Mouse (Mus musculus) lung, postnatal 10 days (tissue): Measurements from ENCODE around the gene Znrf1.

Source experiments
- DNase-seq: peaks from one replicate; pipeline ENCODE4 v3.0.0; 2021

Gene Znrf1

DNA sequence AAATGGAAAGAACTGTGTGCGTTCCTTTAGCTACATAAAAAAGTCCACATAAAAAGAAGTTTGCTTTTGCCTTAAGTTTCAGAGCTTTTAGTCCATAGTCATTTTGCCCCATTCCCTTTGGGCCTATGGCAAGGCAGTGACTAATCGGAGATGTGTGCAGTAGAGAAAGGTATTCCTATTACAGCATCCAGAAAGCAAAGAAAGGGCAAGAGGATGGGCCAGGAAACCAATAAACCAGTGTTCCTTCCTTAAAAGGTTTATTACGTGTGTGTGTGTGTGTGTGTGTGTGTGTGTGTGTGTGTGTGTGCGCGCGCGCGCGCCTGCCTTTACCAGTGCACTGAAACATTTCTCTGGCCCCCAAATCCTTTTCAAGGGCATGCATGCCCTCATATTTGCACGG, 35.8 kb downstream of the Znrf1 start:
- no peak for DNase-seq

DNA sequence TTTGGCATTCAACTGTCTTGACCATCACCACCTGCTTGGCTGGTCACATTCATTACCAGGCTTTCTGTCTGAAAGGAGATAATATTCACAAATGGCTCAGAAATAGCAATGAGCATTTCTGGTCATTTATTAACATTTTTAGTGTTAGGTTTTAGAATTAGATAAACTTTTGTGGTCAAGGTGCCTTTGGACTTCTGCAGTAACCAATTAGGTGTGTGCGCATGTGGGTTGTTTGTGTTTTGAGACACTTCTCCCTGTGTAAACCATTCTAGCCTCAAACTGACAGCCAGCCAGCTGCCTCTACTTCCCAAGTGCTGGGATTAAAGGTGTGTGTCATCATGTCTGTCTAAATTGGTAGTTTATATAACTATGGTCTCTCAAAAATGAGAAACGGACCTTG, 36.5 kb downstream of the Znrf1 start:
- no peak for DNase-seq

DNA sequence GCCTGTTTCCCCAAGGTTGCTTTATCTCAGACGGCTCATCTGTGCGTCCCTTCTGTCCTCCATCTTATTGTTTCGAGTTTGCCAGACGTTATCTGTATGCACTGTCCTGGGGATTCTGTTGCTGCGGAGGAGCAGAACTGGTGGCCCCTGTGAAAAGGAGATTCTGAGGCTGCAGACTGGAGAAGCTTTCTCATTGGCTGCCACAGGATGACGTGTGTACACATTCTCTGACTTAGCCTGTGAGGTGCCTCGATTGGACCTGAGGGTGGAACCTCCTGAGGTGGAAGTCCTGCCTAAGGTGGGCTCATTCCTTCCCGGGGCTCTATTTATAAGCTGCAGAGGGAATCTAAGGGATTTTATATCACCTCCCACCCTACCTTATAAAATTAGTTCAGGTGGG, 37.7 kb downstream of the Znrf1 start:
- no peak for DNase-seq

DNA sequence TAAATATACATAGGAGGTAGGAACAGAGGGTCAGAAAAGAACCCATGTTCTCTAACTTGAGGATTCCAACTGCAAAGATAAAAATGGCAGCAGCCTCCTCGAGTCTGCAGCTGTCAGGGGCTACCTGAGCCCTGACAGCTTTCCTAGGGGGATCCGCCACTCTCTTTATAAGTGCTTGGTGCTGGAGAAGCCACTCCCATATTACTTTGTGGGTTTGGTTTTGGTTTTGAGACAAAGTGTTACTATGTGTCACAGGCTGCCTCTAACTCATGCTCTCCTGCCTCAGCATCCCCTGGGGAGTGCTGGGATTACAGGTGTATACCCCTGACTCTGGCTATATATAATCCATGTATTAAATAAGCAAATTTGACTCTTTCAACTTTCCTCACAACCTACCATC, 38.1 kb downstream of the Znrf1 start:
- no peak for DNase-seq

DNA sequence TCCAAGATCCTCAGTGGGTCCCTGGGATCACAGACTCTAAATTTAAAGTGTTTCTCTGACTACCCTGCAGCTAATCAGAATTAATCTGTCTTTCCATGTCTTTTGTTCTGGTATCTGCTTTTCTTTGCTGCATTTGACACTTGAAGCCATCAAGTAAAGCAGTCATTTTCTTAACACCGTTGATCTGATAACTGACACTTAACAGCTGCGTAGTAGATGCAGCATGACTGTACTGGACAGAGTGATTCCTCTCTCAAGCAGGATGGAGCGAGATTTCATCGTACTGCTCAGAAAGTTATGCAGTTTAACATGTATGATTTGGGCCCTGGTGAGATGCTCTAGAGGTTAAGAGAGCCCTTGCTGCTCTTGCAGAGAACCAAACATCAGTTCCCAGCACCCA, 39.6 kb downstream of the Znrf1 start:
- no peak for DNase-seq

DNA sequence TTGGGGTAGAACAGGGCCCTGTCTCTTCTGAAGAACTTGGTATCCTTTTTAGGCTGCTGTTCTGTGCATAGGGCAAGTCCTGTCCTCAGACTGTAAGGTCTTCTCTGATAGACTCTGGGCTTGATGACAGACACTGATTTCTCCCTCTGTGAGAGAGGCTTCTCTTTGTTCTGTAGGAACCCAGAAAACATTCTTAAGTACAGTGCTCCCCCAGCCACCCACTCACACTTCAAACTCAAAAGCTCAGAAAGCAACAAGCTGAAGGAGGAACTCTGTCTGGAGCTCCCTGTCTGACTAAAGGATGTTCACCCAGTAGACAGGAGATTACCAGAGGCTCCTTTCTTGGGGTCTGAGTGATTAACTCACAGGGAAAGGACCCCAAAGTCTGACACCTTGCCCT, 40.6 kb downstream of the Znrf1 start:
- no peak for DNase-seq

DNA sequence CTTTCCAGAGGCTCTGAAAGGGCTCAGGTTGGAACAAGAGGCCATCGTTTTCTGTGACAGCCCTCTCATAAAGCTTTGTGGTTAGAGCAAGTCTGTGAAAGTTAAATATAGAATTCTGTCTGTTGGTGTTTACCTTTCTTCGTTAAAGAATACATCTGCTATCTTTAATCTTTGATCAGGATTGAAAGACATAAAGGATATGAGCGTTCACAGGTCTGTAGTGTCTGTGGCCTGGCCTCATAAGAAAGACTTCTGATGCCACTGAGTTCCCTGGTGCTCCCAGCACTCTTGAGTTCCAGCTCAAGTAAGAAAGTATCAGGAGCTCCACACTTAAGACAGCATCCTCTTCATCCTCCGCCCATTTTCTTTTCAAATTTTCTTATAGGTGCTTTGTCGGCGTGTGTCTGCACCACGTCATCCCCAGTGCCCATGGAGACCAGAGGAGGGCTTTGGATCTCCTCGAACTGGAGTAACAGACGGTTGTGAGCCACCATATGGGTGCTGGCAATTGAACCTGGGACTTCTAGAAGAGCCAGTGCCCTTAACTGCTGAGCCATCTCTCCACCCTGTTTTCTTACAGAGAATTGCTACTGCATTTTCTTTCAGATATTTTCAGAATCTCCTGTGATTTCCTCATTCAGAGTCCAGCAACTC, 42.1 kb downstream of the Znrf1 start:
- DNase-seq: no peak

DNA sequence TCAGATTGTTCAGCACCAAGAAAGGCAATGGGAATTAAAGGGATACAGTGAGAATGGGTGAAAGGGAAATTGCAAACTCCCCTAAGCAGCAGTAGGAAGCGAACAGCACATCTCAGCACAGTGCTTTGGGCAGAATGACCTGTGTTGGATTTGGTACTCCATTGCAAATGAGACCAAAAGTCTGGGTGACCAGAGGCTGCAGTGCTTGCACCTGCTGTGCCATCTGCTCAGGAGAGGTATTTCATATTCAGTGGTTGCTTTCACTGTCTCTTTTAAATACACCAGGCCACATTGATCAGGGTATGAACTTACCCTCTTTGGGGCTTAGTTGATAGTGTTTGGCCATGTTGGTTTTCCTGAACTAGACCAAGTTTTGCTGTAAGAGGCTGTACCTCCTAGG, 43.4 kb downstream of the Znrf1 start:
- no peak for DNase-seq

DNA sequence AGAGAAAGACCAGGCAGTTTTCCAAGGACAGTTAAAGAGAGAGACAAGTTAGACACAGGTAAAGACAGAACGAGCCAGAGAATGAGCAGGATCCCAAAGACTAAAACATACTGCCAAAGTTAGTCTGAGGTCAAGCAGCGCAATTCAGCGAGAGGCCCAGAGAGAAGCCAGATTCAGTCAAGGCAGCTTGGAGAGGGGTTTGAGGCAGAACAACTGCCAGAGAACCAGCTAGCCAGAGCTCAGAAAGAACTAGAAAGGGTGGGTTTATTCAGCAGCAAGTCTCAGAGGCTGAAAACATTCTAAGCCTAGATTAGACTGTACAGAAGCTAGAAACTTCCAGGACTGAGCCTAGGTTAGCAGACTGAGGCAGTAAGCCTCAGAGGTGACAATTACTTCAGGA, 44.4 kb downstream of the Znrf1 start:
- peak; percentile 14 for DNase-seq

DNA sequence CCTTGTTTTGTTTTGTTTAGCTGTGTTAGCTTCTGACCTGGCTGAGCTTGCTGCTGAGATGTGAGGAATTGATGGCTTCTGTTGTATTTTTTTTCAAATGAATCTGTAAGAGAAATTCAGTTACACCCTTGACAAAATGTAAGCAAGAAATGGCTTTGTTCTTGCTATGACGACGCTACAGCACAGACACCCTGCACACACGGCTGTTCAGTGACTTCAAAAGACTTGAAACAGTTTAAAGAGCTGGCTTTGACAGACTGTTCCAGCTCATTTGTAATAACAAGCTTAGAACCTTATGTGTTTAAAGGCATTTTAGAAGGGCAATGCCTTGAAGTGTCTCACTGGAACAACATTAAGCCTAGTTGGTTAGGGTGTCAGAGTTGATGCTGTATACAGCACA, 46.5 kb downstream of the Znrf1 start:
- no peak for DNase-seq

DNA sequence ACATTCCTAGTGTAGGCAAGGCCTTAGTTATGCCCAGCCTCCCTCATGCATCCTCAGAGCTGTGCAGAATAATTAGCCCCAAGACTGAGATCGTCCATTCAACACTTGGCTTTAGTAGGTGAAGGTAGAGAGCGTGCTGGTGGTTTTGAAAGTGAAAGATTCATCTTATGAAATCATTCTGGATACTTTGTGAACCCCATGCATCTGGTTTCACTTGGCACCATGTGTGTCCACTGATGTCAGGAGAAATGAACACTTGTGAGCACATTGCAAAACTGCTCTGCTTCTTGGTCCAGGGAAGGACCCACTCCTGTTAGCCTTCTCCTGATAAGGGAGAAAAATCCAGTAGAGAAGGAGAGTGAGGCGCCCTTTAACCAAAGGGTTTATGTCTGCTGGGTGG, 49.0 kb downstream of the Znrf1 start:
- DNase-seq: peak; percentile 17

DNA sequence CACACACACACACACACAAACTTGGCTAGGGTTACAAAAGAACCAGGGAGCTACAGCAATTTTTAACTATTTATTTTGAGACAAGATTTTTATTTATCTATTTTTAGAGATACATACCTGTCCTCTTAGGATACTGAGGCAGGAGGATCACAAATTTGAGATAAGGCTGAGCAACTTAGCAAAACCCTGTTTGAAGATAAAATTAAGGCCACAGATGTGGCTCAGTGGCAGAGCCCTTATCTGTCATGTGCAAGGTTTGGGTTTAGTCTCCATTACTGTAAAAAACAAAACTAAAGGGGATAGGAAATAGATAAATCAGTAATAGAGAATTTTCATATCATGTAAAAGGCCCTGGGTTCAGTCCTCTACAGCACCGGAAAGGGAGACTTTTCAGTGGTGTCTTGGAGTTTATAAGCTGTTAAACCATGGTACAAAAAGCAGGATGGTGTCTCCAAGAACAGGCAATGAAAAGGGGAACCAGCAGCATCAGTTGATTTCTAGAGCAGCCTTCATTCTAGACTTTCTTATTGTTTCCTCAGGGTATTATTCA, 51.7 kb downstream of the Znrf1 start:
- DNase-seq: no peak

DNA sequence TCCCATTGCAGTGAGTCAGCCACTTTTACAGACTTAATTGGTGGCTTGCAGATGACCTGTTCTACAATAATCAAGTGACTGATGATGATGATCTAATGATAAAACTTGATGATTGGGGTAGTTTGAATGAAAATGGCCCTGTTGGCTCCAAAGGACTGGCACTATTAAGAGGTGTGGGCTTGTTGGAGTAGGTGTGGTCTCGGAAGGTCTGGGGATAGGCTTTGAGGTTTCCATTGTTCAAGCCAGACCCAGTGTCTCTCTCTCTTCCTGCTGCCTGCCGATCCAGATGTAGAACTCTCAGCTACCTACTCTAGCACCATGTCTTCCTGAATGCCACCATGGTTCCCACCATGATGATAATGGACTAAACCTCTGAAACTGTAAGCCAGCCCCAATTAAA, 52.4 kb downstream of the Znrf1 start:
- no peak for DNase-seq

DNA sequence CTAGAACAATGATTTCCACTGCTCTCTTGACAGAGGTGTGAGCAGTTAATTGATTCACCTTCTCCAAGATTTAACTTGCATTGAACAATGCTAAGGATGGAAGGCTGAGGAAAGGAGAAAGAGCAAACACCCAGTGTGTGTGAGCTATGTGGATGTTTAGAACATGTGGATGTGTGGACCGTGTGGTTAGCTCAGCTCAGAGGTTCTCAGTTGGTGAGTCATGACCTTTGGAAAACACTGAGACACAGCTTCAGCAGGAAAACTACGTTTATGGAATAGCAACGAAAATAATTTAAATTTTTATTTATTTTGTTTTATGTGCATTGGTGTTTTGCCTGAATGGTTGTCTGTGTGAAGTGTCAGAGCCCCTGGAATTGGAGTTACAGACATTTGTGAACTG, 54.3 kb downstream of the Znrf1 start:
- DNase-seq: no peak

DNA sequence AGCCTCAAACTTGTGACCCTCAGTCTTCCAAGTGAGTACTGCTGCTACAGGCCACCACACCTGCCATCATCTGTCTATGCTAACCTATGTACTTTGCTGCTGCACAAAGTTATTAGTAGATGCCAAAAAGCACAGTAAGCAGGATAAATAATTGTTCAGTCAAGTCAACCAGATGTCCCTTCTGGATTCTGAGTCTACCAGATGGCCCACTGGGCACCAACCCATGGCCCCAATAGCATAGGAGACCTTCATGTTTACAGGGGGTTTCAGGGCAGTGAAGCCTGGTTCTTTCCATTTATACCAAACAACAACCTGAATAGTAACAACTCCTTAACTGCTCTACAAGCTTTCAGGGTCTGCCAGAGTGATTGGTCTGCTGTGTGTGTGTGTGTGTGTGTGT, 55.3 kb downstream of the Znrf1 start:
- no peak for DNase-seq

DNA sequence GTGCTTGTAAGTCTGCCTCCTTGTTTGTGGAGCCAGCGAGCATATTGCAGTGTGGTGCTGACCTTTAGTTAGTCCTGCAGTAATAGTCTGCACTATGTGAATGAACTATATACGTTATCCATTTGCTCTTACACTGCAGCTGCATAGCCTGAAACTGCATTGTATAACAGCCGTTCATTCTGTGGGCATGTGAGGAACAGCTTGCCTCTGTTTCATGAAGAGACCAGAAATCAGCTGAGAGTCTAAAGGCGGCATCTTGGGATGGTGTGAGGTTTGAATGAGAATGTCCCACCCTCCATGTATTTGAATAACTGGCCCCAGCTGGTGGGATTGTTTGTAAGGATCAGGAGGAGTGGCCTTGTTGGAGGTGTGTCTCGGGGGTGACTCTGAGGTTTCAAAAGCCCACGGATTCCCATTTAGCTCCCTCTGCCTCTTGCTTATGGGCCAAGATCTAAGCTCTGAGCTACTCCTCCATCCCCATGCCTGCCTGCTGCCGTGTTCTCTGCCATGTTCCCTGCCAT, 56.6 kb downstream of the Znrf1 start:
- no peak for DNase-seq

DNA sequence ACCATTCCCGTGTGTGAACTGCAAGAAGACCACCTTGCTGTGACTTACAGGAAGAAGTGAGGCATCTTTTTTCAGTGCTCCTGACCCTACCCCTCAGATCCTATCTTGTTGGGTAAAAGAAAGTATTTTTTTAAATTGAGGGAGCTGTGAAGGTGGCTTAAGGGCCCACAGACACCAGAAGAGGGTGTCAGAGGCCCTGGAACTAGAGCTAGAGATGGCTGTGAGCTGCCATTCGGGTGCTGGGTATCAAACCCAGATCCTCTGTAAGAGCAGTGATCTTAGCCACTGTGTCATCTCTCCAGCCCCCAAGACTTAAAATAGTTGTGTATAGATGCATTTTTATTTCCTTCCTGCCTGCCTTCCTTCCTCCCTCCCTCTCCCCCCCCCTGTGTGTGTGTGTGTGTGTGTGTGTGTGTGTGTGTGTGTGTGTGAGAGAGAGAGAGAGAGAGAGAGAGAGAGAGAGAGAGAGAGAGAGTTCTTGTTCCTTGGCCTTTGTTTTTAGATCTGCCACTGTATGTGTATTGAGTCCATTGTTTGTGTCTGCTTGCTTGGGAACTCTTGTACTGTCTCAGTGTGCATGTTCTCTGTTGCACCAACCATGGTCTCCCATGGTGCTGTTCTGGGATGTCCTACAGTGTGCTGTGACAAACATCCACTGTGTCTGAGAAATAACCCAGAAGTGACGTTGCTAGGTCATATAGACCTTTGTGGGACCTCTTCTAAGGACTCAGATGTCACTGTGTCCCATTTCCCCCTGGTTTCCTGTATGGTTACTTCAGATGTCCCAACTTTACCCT, 58.3 kb downstream of the Znrf1 start:
- no peak for DNase-seq

DNA sequence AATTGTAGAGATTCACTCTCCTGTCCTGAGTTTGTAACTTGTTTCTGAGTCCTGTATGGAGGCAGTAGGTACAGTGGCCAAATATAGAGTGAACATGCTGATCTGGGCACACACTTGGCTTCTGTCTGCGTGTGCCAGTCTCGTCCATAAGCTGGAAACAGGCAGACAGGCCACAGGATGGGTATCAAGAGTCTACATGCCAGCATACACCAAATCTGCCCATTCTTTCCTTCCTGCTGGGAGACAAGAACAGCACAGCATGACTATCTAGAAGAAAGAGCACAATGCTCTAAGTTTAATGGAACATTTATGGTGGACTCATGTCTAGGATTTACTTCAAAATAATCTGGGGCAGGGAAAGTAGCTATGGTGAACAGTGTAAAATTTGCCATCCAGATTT, 59.1 kb downstream of the Znrf1 start:
- DNase-seq: no peak

DNA sequence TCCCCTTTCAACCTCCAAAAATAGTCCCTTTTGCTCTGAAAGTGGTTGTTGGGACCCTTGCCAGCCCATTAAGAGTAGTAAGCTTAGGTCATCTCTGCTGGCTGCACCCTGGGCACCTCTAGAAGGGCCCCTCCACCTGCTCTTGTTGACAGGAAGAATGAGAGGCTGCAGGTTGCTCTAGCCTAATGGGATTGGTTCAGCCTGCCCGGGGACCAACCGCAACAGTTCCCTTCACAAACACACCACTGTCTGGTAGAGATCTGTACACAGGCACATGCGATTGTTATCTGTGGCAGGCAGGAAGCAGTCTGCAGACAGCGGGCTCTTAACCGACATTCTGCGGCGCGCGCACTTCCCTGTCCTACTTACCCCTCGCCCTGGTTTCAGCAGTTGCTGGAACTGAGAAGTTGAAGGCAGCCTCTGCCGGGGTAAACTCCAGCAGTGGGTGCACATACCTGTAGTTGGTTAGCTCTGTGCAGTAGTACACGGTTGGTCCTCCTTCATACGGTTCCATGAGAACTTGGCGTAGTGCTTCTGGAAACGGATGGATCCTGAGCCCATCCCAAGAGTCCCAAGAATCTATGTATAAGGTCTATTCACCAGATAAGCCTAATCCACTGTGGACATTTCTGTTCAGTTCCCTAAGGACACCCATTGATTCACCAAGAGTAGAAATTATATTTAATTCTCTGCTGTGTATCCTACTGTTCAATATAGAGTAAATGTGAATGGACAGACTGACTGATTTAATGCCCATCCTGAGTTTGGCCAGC, 60.0 kb downstream of the Znrf1 start:
- peak; percentile 70 for DNase-seq

DNA sequence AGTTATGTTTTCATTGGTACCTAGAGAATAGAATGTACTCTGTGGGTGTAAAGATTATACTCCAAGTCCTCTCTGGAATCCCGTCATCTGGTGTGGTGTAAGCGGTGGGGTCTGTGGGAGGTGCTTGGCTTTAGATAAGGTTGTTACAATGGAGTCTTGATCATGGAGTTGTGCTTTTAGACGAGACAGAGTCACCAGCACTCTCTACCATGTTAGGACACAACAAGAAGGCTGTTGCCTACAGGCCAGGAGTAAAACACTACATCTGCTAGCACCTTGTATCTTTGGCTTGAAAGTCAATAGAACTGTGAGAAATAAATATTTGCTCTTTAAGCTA, 60.6 kb downstream of the Znrf1 start:
- DNase-seq: peak; percentile 21

DNA sequence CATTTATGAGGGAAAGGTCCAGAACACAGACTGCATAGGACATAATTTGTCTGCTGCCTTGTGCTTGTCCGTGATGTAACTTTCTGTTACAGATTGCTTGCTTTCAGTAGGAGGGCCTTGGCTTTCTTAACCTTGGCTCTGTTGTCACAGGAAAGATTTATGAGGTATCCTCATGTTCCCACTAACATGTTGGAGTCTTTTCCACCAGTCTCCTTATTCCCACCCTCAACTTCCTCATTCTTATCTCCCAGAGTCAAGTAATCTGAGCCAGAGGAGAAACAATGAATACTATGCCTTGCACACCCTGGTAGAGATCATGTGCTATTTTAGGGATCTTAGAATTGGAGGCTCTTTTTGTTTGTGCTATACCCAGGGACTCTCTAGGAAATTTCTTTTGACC, 61.4 kb downstream of the Znrf1 start:
- DNase-seq: peak; percentile 78

DNA sequence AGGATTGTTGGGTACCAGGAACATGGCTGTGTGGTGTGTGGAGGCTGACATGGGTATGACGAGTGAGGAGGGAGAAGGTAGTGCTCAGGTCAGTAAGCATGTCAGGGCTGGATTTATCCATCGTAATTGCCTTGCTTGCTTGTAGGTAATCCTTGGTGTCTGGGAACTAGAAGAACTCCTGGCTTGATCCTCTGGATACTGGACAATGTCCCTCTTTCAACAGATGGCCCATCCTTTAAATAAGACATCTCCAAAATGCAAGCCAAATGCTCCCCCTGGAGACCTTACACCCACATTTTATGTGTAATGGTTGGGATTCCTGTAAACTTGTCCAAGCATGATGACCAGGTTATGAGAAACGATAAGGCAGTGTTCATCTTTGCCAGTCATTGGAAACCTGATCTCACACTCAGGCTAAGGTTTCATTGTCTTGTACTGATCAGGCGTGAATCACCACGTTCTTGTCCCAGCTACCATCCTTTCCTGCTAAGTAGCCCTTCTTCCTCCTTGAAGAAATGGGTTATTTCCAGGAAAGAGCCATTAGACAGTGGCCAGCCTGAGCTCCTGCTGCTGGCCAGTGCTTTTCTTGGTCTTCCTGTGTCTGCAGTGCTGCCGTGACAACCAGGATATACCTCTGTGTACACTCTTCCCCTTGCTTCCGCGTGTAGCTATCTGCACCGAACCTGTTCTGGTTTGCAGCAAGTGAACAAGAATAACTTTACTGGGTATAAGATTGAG, 64.0 kb downstream of the Znrf1 start:
- DNase-seq: no peak

DNA sequence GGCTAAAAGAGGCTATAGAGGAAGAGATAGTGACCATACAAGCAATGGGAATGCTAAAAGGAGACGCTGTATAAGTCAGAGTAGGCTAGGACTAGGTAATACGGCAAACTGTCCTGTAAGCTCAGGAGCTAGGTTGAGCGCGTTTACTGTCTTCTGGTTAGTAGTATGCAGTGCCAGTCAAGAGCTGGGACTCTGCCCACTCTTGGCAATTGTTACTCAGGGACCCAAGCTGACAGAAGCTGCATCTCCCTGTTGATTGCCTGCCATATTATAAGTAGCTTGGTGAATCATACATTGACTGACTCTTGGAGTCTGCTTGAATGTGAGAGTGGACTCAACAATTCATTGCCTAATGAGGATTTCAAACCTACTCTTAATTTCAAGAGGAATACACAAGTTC, 66.2 kb downstream of the Znrf1 start:
- DNase-seq: no peak
